Mouse (Mus musculus) central nervous system, embryonic 11.5 days (tissue): ENCODE measurements around the gene Gspt2. TPM values are rescaled to one million over a fixed set of nuclear protein-coding genes. Genes with fewer than 3 reads are reported as not detected.

Source experiments
- polyA plus RNA-seq: library from polyadenylated mRNA; depleted of rRNA; stranded (reverse); fragments of >200 nt; gene quantifications from 2 replicates; pipeline ENCODE4 v1.2.3, GENCODE M21; 2012; rRNA removed

Gene Gspt2
- polyA plus RNA-seq = 13.5 and 16.0 TPM in 2 replicates

DNA sequence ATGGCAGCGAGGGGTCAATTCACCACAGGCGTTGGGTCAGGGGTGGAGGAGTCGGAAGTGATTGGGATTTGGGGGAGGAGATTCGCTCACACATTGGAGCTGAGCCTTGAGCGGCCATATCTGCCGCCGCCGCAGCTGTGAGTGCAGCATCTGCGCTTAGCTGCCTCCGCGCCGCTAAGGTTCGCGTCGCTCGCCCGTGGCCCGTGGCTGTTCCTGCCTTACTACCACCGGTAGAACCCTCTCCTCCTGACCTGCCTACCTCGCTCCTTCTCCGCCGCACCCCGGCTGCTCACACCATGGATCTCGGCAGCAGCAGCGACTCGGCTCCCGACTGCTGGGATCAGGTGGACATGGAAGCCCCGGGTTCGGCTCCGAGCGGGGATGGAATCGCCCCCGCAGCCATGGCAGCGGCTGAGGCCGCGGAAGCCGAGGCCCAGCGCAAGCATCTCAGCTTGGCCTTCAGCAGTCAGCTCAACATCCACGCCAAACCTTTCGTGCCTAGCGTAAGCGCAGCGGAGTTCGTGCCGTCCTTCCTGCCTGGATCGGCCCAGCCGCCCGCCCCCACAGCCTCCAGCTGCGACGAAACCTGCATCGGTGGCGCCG is at the start of gene Gspt2:
Gene Gspt2, plus strand, starts transcription at position 109 of the 603 bp plus-strand sequence.

Other genes starting within 250 kb of the Gspt2 start
- 621 and 733 TPM in 2 replicates for gene Maged1, start 93.9 kb upstream of the Gspt2 start, polyA plus RNA-seq
- 3.2 and 5.0 TPM in 2 replicates for gene Zxdb, start 88.5 kb downstream of the Gspt2 start, polyA plus RNA-seq